Mouse (Mus musculus) limb, embryonic 14.5 days (tissue): ENCODE results near the gene Ntn1. TPM values are rescaled to one million over a fixed set of nuclear protein-coding genes. Genes with fewer than 3 reads are reported as not detected.

Experiments used
- ATAC-seq: fragments of 200-750 bp; cut with Nextera tagmentation; 2 replicates; pipeline ENCODE4 v1.8.0; 2017; ENCODE audit warnings: low read depth, moderate number of reproducible peaks, moderate TSS enrichment; ENCODE audit not compliant: low FRiP score
- DNase-seq: peaks from one replicate; pipeline ENCODE4 v3.0.0-alpha.2; 2015; ENCODE audit warnings: low spot score
- H3K27ac ChIP-seq: fragments of 300-500 bp; sonication (generic); replicated peaks from 2 replicates; pipeline ENCODE4 v1.5.1; 2014; ENCODE audit warnings: low read depth, mild to moderate bottlenecking, low read length, moderate library complexity, mixed read lengths
- H3K27me3 ChIP-seq: fragments of 300-500 bp; sonication (generic); 2 replicates; pipeline ENCODE4 v1.6.1; 2014; ENCODE audit warnings: low read length, mixed read lengths; ENCODE audit not compliant: control insufficient read depth, insufficient read depth
- H3K36me3 ChIP-seq: fragments of 300-500 bp; sonication (generic); 2 replicates; pipeline ENCODE4 v1.6.1; 2014; ENCODE audit warnings: mild to moderate bottlenecking, low read length, moderate library complexity, mixed read lengths; ENCODE audit not compliant: control insufficient read depth, insufficient read depth
- H3K4me1 ChIP-seq: fragments of 300-500 bp; sonication (generic); 2 replicates; pipeline ENCODE4 v1.6.1; 2014; ENCODE audit warnings: antibody characterized with exemption, low read length, mixed read lengths; ENCODE audit not compliant: control insufficient read depth, insufficient read depth
- H3K4me2 ChIP-seq: fragments of 300-500 bp; sonication (generic); replicated peaks from 2 replicates; pipeline ENCODE4 v1.6.1; 2014; ENCODE audit warnings: low read depth, mild to moderate bottlenecking, low read length, moderate library complexity; ENCODE audit not compliant: severe bottlenecking
- H3K4me3 ChIP-seq: fragments of 300-500 bp; sonication (generic); replicated peaks from 2 replicates; pipeline ENCODE4 v1.5.1; 2014; ENCODE audit warnings: low read length
- H3K9ac ChIP-seq: fragments of 300-500 bp; sonication (generic); 2 replicates; pipeline ENCODE4 v1.6.1; 2014; ENCODE audit warnings: mild to moderate bottlenecking, low read depth, low read length, moderate library complexity; ENCODE audit not compliant: severe bottlenecking
- H3K9me3 ChIP-seq: fragments of 300-500 bp; sonication (generic); 2 replicates; pipeline ENCODE4 v1.6.1; 2016; ENCODE audit warnings: low read length; ENCODE audit not compliant: control insufficient read depth
- POLR2A ChIP-seq: fragments of 200-500 bp; IDR thresholded peaks from 2 replicates; pipeline ENCODE4 v1.8.0; 2012; ENCODE audit warnings: inconsistent platforms, mild to moderate bottlenecking, moderate library complexity, borderline replicate concordance; ENCODE audit not compliant: insufficient read depth, insufficient read length; ENCODE audit errors: extremely low read depth
- WGBS: fragments of 180-500 bp; shearing (Covaris S2); extraction: QIAGEN DNeasy Blood & Tissue Kit; methylation state at CpG from one replicate; pipeline ENCODE4 v1.1.7; 2014; 5-methylcytosine and 5-hydroxymethylcytosine counted together
- polyA plus RNA-seq, 2 experiments: library from polyadenylated mRNA; depleted of rRNA in 1 of 2; stranded (reverse) in 1 of 2; unstranded in 1 of 2; fragments of >200 nt; fragmentation: Nextera tagmentation in 1 of 2; extraction: Ambion mirVana in 1 of 2; gene quantifications; 2 replicates each; pipeline versions ENCODE4 v1.2.1 to v1.2.3; 2012 to 2014

The Ntn1 gene
- polyA plus RNA-seq, 2 experiments = 4.7 to 18.5 TPM

DNA sequence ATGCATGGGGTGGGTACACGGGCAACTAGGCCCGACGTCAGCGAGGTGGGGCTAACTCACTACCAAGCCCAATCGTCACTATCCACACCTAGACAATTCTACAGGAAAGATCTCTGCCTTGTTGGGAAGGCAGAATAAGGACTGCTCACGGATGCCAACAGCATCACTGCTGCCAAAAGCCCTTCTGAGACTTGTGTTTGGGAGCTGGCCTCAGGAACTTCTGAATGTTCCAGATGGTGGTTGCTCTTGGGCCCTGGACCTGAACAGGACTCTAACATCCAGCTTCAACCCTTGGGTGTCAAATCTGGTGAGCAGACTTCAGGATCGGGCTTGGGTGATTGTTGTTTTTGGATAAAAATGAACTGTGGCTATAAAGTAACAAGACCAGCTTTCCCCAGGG lies 61.3 kb downstream of the Ntn1 start:
- no peaks in the 10 kb centered on the region for H3K27me3 ChIP-seq
- DNase-seq = no peak
- no peak overlapping the region for H3K9ac ChIP-seq
- no peak for ATAC-seq
- no peaks in the 10 kb centered on the region for H3K9me3 ChIP-seq
- H3K4me3 ChIP-seq = no peak overlapping the region
- H3K27ac ChIP-seq = no peak overlapping the region
- H3K4me2 ChIP-seq = no peak overlapping the region
- peaks cover 11% of the 10 kb centered on the region; the same call in 1 of the 2 replicates for H3K4me1 ChIP-seq
- no peak for TF ChIP-seq POLR2A
- no peaks in the 10 kb centered on the region for H3K36me3 ChIP-seq
- WGBS = 84% methylated on average over 7 of the region's 7 CpGs

DNA sequence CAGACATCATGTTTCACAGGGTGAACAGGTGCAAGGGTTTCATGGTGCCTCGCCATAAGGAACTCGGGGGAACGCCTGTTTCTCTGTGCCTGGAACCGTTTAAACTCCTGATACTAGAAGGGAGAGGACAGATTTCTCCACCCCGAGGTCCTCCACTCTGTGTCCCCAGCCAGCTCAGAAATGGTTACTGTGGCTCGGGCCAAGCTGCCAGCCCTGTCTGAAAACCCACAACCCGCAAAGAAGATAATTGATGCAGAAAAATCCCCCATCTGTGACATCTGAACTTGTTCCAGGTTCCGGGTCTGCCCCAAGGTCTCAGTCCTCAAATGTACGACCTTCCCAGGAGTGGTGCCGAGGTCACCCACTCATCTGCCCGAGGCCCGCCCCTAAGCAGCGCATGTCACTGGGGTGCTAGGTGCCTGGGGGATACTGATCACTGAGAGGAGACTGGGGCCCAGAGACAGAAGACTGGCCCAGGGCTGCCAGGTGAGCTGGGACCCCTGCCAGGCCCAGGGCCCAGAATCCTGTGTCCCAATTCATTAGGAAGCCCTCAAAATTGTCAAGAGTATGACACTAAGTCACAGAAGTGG lies 68.9 kb downstream of the Ntn1 start:
- H3K4me2 ChIP-seq = no peak overlapping the region
- no peaks in the 10 kb centered on the region for H3K9me3 ChIP-seq
- no peak overlapping the region for H3K27ac ChIP-seq
- no peak for ATAC-seq
- no peak overlapping the region for H3K4me3 ChIP-seq
- H3K4me1 ChIP-seq = no peaks in the 10 kb centered on the region
- WGBS = 66% methylated on average over 13 of the region's 13 CpGs
- H3K9ac ChIP-seq = no peak overlapping the region
- H3K36me3 ChIP-seq = no peaks in the 10 kb centered on the region
- H3K27me3 ChIP-seq = no peaks in the 10 kb centered on the region
- DNase-seq = no peak
- TF ChIP-seq POLR2A = no peak

DNA sequence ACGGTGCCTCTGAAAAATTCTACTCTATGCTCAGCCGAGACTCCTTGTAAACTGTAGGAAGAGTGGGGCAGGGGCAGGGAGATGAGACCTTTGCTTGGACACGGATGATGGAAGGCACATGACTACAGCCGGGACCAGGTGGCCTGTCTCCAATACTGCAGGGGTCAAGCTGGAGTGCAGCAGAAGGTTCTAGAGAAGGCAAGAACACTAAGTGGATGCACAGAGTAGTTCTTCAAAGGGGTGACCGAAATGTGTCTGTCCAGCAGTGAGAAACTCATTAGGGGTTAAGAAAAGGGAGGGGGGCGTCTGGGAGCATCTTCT lies 69.5 kb downstream of the Ntn1 start:
- H3K9ac ChIP-seq = no peak overlapping the region
- WGBS = 56% methylated on average over 6 of the region's 6 CpGs
- no peak for ATAC-seq

DNA sequence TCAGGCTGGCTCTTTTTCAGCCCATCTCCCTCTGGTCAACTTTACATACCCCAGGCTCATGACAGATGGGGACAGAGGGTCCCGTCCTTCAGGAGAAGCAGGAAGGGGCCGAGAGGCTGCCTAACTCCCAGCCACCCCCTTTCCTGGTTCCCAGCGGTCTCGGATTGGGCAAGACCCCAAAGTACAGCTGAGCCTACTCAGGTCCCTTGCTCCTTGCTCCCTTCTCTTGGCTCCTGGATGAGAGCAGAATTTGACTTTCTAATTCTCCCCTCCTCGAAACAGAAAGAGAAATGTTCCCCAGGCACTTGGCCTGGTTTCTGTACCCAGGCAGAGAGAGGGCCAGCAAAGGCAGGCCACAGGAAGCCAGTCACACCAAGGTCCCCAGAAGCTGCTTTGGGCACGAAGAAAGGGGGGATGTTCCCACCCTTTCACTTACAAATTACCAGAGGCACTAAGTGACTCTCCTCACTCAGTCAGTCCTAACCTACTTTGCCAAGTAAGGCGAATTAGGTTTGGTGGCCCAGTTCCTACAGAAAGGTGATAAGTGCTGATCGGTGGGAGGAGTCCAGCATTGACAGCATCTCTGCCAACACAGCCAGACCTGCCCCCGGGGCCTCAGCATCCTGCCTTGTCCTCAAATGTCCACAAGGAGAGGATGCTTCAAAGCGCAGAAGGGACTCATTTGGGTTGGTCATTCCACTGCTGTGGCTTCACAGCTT lies 70.1 kb downstream of the Ntn1 start:
- WGBS = 48% methylated on average over 10 of the region's 10 CpGs
- H3K27ac ChIP-seq = no peak overlapping the region
- H3K36me3 ChIP-seq = no peaks in the 10 kb centered on the region
- H3K4me3 ChIP-seq = no peak overlapping the region
- no peaks in the 10 kb centered on the region for H3K27me3 ChIP-seq
- no peak overlapping the region for H3K9ac ChIP-seq
- H3K4me1 ChIP-seq = no peaks in the 10 kb centered on the region
- H3K4me2 ChIP-seq = no peak overlapping the region
- TF ChIP-seq POLR2A = no peak
- no peaks in the 10 kb centered on the region for H3K9me3 ChIP-seq
- ATAC-seq = no peak
- no peak for DNase-seq

More for the DNA sequence above, 69.5 kb downstream of the Ntn1 start:
- no peaks in the 10 kb centered on the region for H3K9me3 ChIP-seq
- H3K27me3 ChIP-seq = no peaks in the 10 kb centered on the region
- TF ChIP-seq POLR2A = no peak
- H3K4me2 ChIP-seq = no peak overlapping the region
- H3K4me3 ChIP-seq = no peak overlapping the region
- no peak overlapping the region for H3K27ac ChIP-seq
- no peaks in the 10 kb centered on the region for H3K36me3 ChIP-seq
- no peak for DNase-seq
- H3K4me1 ChIP-seq = no peaks in the 10 kb centered on the region

DNA sequence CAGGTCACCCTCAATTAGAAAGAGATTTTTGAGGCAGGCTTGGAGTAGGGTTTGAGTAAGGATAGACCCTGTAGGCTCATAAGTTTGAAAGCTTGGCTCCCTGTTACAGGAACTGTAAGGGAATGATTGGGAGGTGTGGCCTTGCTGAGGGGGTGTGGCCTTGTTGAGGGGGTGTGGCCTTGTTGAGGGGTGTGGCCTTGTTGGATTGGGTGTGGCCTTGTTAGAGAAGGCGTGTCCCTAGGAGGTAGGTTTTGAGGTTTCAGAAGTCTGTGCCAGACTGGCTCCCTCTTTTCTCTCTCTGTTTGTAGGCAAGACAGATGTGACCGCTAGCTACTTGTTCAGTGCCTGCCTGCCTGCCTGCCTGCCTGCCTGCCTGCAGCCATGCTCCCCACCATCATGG lies 75.8 kb downstream of the Ntn1 start:
- no peak for ATAC-seq
- Histone ChIP-seq H3K9ac (no peak overlapping the region), H3K27me3 (no peaks in the 10 kb centered on the region), H3K4me2 (no peak overlapping the region), H3K9me3 (no peaks in the 10 kb centered on the region), H3K27ac (no peak overlapping the region), H3K4me1 (no peaks in the 10 kb centered on the region), H3K36me3 (no peaks in the 10 kb centered on the region), H3K4me3 (no peak overlapping the region)
- no peak for DNase-seq
- no peak for TF ChIP-seq POLR2A
- WGBS = 84% methylated on average over 2 of the region's 2 CpGs

DNA sequence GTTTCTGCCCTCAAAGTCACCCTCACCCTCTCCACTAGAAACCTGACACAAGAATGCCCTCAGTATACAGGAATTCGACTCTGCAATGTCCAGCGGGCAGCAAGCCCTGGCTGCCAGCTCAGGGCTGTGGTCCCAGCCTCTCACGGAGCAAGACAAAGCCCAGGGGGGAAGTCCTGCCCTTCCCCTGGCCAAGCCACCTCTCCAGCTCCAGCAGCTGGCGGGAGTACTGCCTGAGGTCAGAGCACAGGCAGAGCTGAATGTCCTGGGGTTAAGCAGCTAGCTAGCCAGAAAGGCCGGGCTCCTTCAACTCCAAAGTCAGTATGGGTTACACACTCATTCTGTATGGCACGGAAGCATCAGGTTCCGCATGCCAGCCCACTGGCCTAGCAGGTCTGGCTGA lies 79.2 kb downstream of the Ntn1 start:
- Histone ChIP-seq H3K4me1 (no peaks in the 10 kb centered on the region), H3K9me3 (peaks cover 4% of the 10 kb centered on the region; the same call in 1 of the 2 replicates), H3K4me2 (no peak overlapping the region), H3K36me3 (no peaks in the 10 kb centered on the region), H3K27ac (no peak overlapping the region), H3K9ac (no peak overlapping the region), H3K4me3 (no peak overlapping the region), H3K27me3 (no peaks in the 10 kb centered on the region)
- no peak for TF ChIP-seq POLR2A
- DNase-seq (no peak), ATAC-seq (no peak)
- 65% methylated on average over 7 of the region's 7 CpGs for WGBS
